Mouse (Mus musculus): ENCODE data around the gene Gm49403.

DNA sequence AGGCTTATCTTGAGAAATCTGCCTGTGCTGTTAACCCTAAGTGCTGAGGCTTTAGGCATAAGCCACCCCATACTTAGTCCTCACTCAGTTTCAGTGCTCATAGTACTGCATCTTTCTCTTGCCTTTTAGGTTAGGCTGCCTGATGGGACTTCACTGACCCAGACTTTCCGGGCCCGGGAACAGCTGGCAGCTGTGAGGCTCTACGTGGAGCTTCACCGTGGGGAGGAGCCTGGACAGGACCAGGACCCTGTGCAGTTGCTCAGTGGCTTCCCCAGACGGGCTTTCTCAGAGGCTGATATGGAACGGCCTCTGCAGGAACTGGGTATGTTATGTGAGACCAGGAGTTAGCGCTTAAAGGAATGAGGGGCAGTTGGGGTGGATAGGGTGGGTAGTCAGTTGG is 8.7 kb upstream of the Gm49403 start:
- no peak for TF ChIP-seq CTCF (IDR thresholded peaks at IDR 0.05; ENCODE audit: extremely low read depth, insufficient read depth, insufficient read length, insufficient replicate concordance)
- TF ChIP-seq POLR2A (IDR thresholded peaks at IDR 0.05; ENCODE audit: low read depth, low read length): no peak
